Mouse (Mus musculus) megakaryocyte, adult 5-6 weeks (primary cell): ENCODE results near the gene Slc44a4. TPM values are rescaled to one million over a fixed set of nuclear protein-coding genes. Genes with fewer than 3 reads are reported as not detected.
"Not testable (repeated sequence)": the region's sequence is repeated elsewhere in the genome, so short reads cannot be mapped to it uniquely, and the experiment has no call there.

Experiments
- ATAC-seq: 2 replicates; pipeline ENCODE4 v1.8.0; 2016; ENCODE audit warnings: mild to moderate bottlenecking, inconsistent platforms; ENCODE audit not compliant: poor library complexity, severe bottlenecking
- total RNA-seq, 2 experiments: library from RNA; stranded (forward) in 1 of 2; stranded (reverse) in 1 of 2; fragments of 153-499, 151-499 nt in 1 of 2; fragments of 221-1000, 200-1000 nt in 1 of 2; gene quantifications; 2 replicates each; pipeline versions ENCODE4 v1.2.3 to v1.2.4; 2015 to 2017

Slc44a4 gene
- total RNA-seq, 2 experiments from 2014 or later: 0.33 TPM; not detected in 1

- ATAC-seq: no peak
These were observed 27.2 kb downstream of the Slc44a4 start for GRCm38 (mm10) chr17:34941344-34942041.

DNA sequence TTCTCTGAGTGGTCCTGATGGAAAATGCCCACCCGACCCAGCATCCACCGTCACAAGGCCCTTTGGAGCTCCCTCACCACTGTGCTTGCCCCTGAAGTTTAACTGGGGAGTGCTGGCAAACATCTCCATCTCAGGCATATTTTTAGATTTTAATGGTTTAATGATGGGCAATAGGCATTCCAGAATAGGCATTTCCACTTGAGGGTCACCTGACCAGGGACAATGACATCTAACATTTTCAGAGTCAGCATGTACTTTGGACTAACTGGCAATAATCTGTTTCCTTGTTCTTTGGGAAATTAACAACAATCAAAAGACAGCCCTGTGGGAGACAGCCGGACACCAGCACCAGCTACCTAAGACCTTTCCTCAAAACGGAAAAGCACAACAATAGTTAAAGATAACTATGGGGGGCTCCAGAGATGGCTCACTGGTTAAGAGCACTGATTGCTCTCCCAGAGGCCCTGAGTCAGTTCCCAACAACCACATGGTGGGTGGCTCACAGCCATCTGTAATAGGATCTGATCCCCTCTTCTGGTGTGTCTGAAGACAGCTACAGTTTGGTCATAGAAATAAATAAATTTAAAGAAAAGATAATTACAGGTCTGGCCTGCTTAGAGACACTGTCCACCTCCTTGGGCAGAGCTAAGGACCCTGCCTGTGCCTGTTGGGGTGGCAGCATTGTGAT lies 29.0 kb downstream of the Slc44a4 start:
- no peak for ATAC-seq

DNA sequence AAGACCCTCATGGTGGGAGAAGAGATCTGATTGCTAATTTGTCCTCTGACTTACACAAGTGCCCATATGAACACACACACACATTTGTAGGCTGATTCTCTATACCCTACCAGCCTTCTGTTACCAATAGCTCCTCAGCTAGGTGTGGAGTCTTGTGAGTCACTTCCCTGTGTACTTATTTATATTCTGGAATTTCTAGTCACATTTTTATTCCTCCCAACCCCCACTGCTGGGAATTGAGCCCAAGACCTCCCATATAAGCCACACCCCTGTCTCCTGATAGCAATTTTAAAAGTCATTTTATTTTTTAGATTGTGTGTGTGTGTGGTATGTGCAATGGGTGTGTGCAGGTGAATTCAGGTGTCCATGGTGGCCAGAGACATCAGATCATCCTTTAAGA lies 30.1 kb downstream of the Slc44a4 start:
- ATAC-seq: no peak

GRCm38 (mm10) chr17:34946486-34947140 lies 32.3 kb downstream of the Slc44a4 start:
- ATAC-seq: no peak

- ATAC-seq: peak; percentile 28; the same call in 1 of the 2 replicates
These were observed 33.3 kb downstream of the Slc44a4 start for GRCm38 (mm10) chr17:34947606-34948005.

- ATAC-seq: not testable (repeated sequence)
These were observed 34.7 kb downstream of the Slc44a4 start for GRCm38 (mm10) chr17:34948721-34949552.

DNA sequence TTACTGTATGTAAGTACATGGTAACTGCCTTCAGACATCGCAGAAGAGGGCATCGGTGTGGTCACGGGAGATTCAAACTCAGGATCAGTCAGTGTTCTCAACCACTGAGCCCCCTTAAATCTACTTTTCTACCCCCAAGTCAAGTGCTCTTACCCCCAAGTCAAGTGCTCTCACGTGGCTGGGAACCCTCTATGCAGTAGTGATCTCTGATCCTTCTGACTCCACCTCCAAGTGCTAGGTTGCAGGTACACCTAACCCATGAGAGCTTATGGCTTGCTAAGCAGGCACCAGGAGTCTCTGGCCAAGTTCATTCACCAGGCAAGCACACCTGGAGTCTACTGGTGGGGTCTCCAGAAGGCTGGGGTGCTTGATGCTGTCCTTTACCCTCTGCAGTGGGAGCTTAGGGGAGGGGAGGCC lies 35.3 kb downstream of the Slc44a4 start:
- no peak for ATAC-seq

GRCm38 (mm10) chr17:34950514-34951455 lies 36.5 kb downstream of the Slc44a4 start:
- ATAC-seq: no peak

DNA sequence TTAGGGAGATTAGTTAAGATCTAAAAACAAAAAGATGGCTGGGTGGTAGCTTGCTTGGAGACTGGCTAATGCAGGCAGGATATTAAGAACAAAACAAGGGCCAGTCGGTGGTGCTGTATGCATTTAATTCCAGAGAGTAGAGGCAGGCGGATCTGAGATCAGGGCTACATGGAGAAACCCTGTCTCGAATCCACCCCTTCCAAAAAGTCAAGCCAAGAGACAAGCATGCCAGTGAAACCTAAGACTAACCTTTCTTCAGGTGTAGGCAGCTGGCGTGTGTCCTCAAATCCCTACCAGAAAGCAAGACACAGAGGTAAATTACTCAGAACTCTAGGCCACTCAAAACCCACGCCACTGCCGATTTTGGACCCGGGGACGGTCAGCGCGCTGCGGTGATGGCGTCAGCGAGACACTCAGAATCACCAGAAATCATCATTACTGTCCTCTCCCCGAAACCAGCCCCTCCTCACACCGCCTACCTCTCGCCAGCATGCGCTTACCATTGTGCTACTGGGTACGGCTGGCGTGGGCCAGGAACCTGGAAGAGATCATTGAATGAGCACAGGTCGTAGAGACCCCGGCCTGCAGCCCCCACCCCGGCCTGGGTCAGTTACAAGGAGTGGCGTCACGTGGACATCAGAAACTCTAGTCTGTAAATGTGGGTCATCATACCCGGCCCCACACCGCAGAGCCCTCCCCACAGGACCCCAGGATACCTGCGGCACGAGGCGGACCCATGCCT lies 37.5 kb downstream of the Slc44a4 start:
- peak; percentile 7; the same call in 1 of the 2 replicates for ATAC-seq

GRCm38 (mm10) chr17:34952378-34953040 lies 38.2 kb downstream of the Slc44a4 start:
- ATAC-seq: peak; percentile 89

DNA sequence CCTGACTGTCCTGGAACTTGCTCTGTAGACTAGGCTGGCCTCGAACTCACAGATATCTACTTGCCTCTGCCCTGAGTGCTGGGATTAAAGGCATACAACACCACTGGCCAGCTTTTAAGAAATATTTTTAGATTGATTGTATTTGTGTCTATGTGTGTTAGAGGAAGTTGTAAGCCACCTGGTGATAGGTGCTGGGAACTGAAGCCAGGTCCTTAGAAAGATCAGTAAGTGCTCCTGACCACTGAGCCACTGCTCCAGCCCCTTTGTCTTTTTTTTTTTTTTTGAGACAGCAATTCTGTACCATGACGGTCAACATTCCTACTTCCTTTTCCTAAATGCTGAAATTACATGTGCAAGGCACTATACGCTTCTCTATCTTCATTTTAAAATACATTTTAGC lies 39.0 kb downstream of the Slc44a4 start:
- ATAC-seq: no peak

- ATAC-seq: no peak
These were observed 39.6 kb downstream of the Slc44a4 start for GRCm38 (mm10) chr17:34953904-34954303.

DNA sequence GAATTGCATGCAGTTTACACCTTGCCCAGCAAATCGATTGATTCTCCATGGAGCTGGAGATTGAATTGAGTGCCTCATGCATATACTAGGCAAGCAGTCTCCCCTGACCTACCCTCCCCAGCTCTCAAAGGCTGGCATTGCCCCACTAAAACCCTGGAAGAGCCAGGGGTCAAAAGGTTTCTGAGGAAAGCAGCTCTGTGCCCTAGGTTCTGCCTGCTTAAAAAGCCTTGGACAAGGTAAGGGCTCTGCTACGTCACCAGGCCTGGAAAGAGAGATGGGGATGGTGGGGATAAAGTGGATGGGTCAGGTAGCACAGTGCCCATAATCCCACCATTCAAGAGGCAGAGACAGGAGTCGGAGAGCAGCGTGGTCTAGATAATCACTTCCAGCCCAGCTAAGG lies 40.6 kb downstream of the Slc44a4 start:
- ATAC-seq: no peak

DNA sequence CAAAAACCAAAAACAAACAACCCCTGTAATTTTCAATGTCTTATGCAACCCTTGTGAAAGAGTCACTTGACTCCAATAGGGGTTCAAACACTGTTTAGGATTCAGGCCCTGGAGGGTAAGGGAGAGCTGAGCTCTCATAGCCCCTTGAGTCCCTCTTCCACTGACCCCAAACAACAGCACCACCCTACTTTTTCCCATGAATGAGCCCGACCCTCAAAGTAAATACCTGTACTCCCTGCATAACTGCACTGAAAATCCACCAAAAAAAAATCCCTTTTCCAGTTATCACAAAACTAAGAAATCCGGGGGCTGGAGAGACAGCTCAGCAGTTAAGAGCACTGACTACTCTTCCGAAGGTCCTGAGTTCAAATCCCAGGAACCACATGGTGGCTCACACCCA lies 41.6 kb downstream of the Slc44a4 start:
- ATAC-seq: no peak

GRCm38 (mm10) chr17:34956340-34956739 lies 42.1 kb downstream of the Slc44a4 start:
- ATAC-seq: no peak

- ATAC-seq: not testable (repeated sequence)
These were observed 43.0 kb downstream of the Slc44a4 start for GRCm38 (mm10) chr17:34957291-34957690.

GRCm38 (mm10) chr17:34957966-34958365 lies 43.7 kb downstream of the Slc44a4 start:
- not testable (repeated sequence) for ATAC-seq

DNA sequence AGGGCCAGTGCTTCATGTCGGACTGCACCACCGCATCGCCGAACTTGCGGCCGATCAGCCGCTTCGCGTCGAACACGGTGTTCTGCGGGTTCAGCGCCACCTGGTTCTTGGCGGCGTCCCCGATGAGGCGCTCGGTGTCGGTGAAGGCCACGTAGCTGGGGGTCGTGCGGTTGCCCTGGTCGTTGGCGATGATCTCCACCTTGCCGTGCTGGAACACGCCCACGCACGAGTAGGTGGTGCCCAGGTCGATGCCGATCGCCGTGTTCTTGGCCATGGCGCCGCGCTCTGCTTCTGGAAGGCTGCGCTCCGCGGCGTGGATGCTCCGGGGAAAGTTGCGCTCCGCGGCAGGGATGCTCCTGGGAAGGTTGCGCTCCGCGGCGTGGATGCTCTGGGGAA lies 44.5 kb downstream of the Slc44a4 start:
- not testable (repeated sequence) for ATAC-seq
